Mouse (Mus musculus): ENCODE results near the gene Krtcap2. TPM values are rescaled to one million over a fixed set of nuclear protein-coding genes. Genes with fewer than 3 reads are reported as not detected.

Gene Krtcap2
- polyA plus RNA-seq, 1 experiment from 2014 or later, result 274 TPM

DNA sequence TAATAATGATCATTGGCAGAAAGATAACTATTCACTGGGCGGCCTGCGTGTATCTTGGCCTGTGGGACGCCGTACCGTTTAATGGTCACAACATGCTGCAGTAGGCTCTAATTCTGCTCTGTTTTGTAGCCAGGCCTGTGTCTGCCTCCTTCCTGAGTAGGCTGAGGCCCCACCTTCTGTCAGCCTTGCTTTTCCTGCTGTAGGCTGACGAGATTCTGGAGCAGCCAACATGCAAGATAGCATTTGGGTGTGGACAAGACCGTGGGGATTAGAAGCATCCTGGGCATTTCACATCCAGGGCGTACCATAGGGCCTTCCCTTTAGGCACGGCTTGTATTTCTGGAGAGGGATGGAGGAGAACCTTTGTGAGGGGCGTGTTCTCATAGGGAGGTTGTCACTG is 16.7 kb downstream of the Krtcap2 start:
- Histone ChIP-seq H3K27me3 (ENCODE audit: control insufficient read depth, insufficient read depth, low read length) (no peaks in the 10 kb centered on the region), H3K27ac (ENCODE audit: low read depth, low read length) (no peak overlapping the region), H3K36me3 (ENCODE audit: control insufficient read depth, insufficient read depth, low read length) (no peaks in the 10 kb centered on the region), H3K4me3 (ENCODE audit: low read depth, low read length) (no peak overlapping the region), H3K4me1 (ENCODE audit: control insufficient read depth, insufficient read depth, low read length) (peaks cover 8% of the 10 kb centered on the region), H3K4me2 (no peak overlapping the region), H3K9me3 (replicated peaks; ENCODE audit: control insufficient read depth, low read length) (no peaks in the 10 kb centered on the region), H3K9ac (ENCODE audit: low read depth, low read length) (no peak overlapping the region)
- no peak for ATAC-seq (replicated peaks; ENCODE audit: insufficient number of reproducible peaks, low FRiP score, low TSS enrichment)
- 52% methylated on average over 10 of the region's 10 CpGs for whole genome bisulfite sequencing (ENCODE audit: insufficient replicate concordance)

- Histone ChIP-seq H3K27ac (ENCODE audit: low read depth, low read length) (peak overlapping the region; percentile 73), H3K36me3 (ENCODE audit: control insufficient read depth, insufficient read depth, low read length) (no peaks in the 10 kb centered on the region), H3K9ac (ENCODE audit: low read depth, low read length) (peak overlapping the region; percentile 92), H3K4me2 (peak overlapping the region; percentile 96), H3K9me3 (replicated peaks; ENCODE audit: control insufficient read depth, low read length) (no peaks in the 10 kb centered on the region), H3K4me1 (ENCODE audit: control insufficient read depth, insufficient read depth, low read length) (peaks cover 34% of the 10 kb centered on the region), H3K27me3 (ENCODE audit: control insufficient read depth, insufficient read depth, low read length) (no peaks in the 10 kb centered on the region), H3K4me3 (ENCODE audit: low read depth, low read length) (peak overlapping the region; percentile 86)
- ATAC-seq (replicated peaks; ENCODE audit: insufficient number of reproducible peaks, low FRiP score, low TSS enrichment), result peak; percentile 72
- WGBS (ENCODE audit: insufficient replicate concordance), result under 1% methylated on average over 20 of the region's 20 CpGs
Measured at GRCm38 (mm10) chr3:89266439-89266893, 20.7 kb downstream of the Krtcap2 start.

- Histone ChIP-seq H3K27me3 (ENCODE audit: control insufficient read depth, insufficient read depth, low read length) (no peaks in the 10 kb centered on the region), H3K4me1 (ENCODE audit: control insufficient read depth, insufficient read depth, low read length) (peaks cover 34% of the 10 kb centered on the region), H3K27ac (ENCODE audit: low read depth, low read length) (no peak overlapping the region), H3K4me3 (ENCODE audit: low read depth, low read length) (no peak overlapping the region), H3K36me3 (ENCODE audit: control insufficient read depth, insufficient read depth, low read length) (peaks cover 4% of the 10 kb centered on the region; the same call in 1 of the 2 replicates), H3K4me2 (peak overlapping the region; percentile 89), H3K9ac (ENCODE audit: low read depth, low read length) (no peak overlapping the region; the same call in 1 of the 2 replicates), H3K9me3 (replicated peaks; ENCODE audit: control insufficient read depth, low read length) (no peaks in the 10 kb centered on the region)
- ATAC-seq (replicated peaks; ENCODE audit: insufficient number of reproducible peaks, low FRiP score, low TSS enrichment), result no peak
- 50% methylated on average over 8 of the region's 8 CpGs for WGBS (ENCODE audit: insufficient replicate concordance)
Measured at GRCm38 (mm10) chr3:89268916-89269315, 23.1 kb downstream of the Krtcap2 start.

GRCm38 (mm10) chr3:89270051-89270755 is 24.4 kb downstream of the Krtcap2 start, which contains the start of gene Slc50a1:
Gene Slc50a1 (minus strand): TSS chr3:89270570.
- peaks cover 7% of the 10 kb centered on the region; the same call in 1 of the 2 replicates for H3K36me3 ChIP-seq (ENCODE audit: control insufficient read depth, insufficient read depth, low read length)
- peaks cover 34% of the 10 kb centered on the region for H3K4me1 ChIP-seq (ENCODE audit: control insufficient read depth, insufficient read depth, low read length)
- peak within 1 kb of the TSS; percentile 81 for H3K9ac ChIP-seq (ENCODE audit: low read depth, low read length)
- H3K9me3 ChIP-seq (replicated peaks; ENCODE audit: control insufficient read depth, low read length), result no peaks in the 10 kb centered on the region
- H3K4me2 ChIP-seq, result peak within 1 kb of the TSS; percentile 89
- H3K27me3 ChIP-seq (ENCODE audit: control insufficient read depth, insufficient read depth, low read length), result no peaks in the 10 kb centered on the region
- peak; percentile 61 for ATAC-seq (replicated peaks; ENCODE audit: insufficient number of reproducible peaks, low FRiP score, low TSS enrichment)
- WGBS (ENCODE audit: insufficient replicate concordance), result 3% methylated on average over 39 of the region's 39 CpGs
- peak within 1 kb of the TSS; percentile 75 for H3K27ac ChIP-seq (ENCODE audit: low read depth, low read length)
- H3K4me3 ChIP-seq (ENCODE audit: low read depth, low read length), result peak within 1 kb of the TSS; percentile 67

GRCm38 (mm10) chr3:89270891-89271290 is 25.1 kb downstream of the Krtcap2 start:
- H3K27ac ChIP-seq (ENCODE audit: low read depth, low read length), result peak overlapping the region; percentile 75
- peak overlapping the region; percentile 81 for H3K9ac ChIP-seq (ENCODE audit: low read depth, low read length)
- ATAC-seq (replicated peaks; ENCODE audit: insufficient number of reproducible peaks, low FRiP score, low TSS enrichment), result no peak
- H3K4me1 ChIP-seq (ENCODE audit: control insufficient read depth, insufficient read depth, low read length), result peaks cover 34% of the 10 kb centered on the region
- H3K4me2 ChIP-seq, result peak overlapping the region; percentile 89
- peak overlapping the region; percentile 67; the same call in 1 of the 2 replicates for H3K4me3 ChIP-seq (ENCODE audit: low read depth, low read length)
- H3K9me3 ChIP-seq (replicated peaks; ENCODE audit: control insufficient read depth, low read length), result no peaks in the 10 kb centered on the region
- 66% methylated on average over 6 of the region's 6 CpGs for WGBS (ENCODE audit: insufficient replicate concordance)
- no peaks in the 10 kb centered on the region for H3K27me3 ChIP-seq (ENCODE audit: control insufficient read depth, insufficient read depth, low read length)
- peaks cover 9% of the 10 kb centered on the region for H3K36me3 ChIP-seq (ENCODE audit: control insufficient read depth, insufficient read depth, low read length)

GRCm38 (mm10) chr3:89271760-89272159 is 26.0 kb downstream of the Krtcap2 start:
- Histone ChIP-seq H3K4me1 (ENCODE audit: control insufficient read depth, insufficient read depth, low read length) (peaks cover 39% of the 10 kb centered on the region), H3K27me3 (ENCODE audit: control insufficient read depth, insufficient read depth, low read length) (no peaks in the 10 kb centered on the region), H3K36me3 (ENCODE audit: control insufficient read depth, insufficient read depth, low read length) (peaks cover 12% of the 10 kb centered on the region), H3K27ac (ENCODE audit: low read depth, low read length) (no peak overlapping the region), H3K4me2 (no peak overlapping the region), H3K9ac (ENCODE audit: low read depth, low read length) (no peak overlapping the region), H3K4me3 (ENCODE audit: low read depth, low read length) (no peak overlapping the region), H3K9me3 (replicated peaks; ENCODE audit: control insufficient read depth, low read length) (no peaks in the 10 kb centered on the region)
- WGBS (ENCODE audit: insufficient replicate concordance), result 69% methylated on average over 6 of the region's 6 CpGs
- no peak for ATAC-seq (replicated peaks; ENCODE audit: insufficient number of reproducible peaks, low FRiP score, low TSS enrichment)

DNA sequence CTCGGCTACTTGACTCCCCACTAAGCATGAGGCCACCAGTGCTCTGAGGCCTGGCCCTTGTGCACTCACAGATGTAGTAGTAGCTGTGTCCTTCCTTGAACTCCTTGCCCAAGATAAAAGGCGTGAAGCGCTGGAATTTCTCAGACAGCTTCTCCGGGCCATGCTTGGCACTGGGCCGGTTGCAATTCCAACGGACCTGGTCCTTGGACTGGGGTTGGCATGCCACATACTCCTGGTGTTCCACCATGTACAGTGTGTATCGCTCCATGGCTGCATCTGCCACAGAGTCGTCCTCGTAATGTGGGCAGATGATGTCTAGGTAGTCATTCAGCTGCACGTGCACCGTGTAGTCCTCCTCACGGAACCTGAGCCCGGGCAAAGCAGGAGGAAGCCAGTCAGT is 30.3 kb downstream of the Krtcap2 start:
- H3K27ac ChIP-seq (ENCODE audit: low read depth, low read length), result no peak overlapping the region
- WGBS (ENCODE audit: insufficient replicate concordance), result 89% methylated on average over 13 of the region's 13 CpGs
- H3K4me2 ChIP-seq, result no peak overlapping the region
- no peak for ATAC-seq (replicated peaks; ENCODE audit: insufficient number of reproducible peaks, low FRiP score, low TSS enrichment)
- peaks cover 12% of the 10 kb centered on the region for H3K36me3 ChIP-seq (ENCODE audit: control insufficient read depth, insufficient read depth, low read length)
- H3K4me1 ChIP-seq (ENCODE audit: control insufficient read depth, insufficient read depth, low read length), result peaks cover 28% of the 10 kb centered on the region
- peaks cover 3% of the 10 kb centered on the region for H3K27me3 ChIP-seq (ENCODE audit: control insufficient read depth, insufficient read depth, low read length)
- no peak overlapping the region for H3K4me3 ChIP-seq (ENCODE audit: low read depth, low read length)
- no peak overlapping the region for H3K9ac ChIP-seq (ENCODE audit: low read depth, low read length)
- H3K9me3 ChIP-seq (replicated peaks; ENCODE audit: control insufficient read depth, low read length), result no peaks in the 10 kb centered on the region

GRCm38 (mm10) chr3:89277281-89278021 is 31.7 kb downstream of the Krtcap2 start:
- Histone ChIP-seq H3K4me1 (ENCODE audit: control insufficient read depth, insufficient read depth, low read length) (peaks cover 26% of the 10 kb centered on the region), H3K4me2 (peak overlapping the region; percentile 91), H3K27me3 (ENCODE audit: control insufficient read depth, insufficient read depth, low read length) (peaks cover 3% of the 10 kb centered on the region), H3K9me3 (replicated peaks; ENCODE audit: control insufficient read depth, low read length) (no peaks in the 10 kb centered on the region), H3K27ac (ENCODE audit: low read depth, low read length) (peak overlapping the region; percentile 78), H3K36me3 (ENCODE audit: control insufficient read depth, insufficient read depth, low read length) (peaks cover 9% of the 10 kb centered on the region), H3K4me3 (ENCODE audit: low read depth, low read length) (peak overlapping the region; percentile 67), H3K9ac (ENCODE audit: low read depth, low read length) (peak overlapping the region; percentile 77)
- WGBS (ENCODE audit: insufficient replicate concordance), result 13% methylated on average over 14 of the region's 14 CpGs
- ATAC-seq (replicated peaks; ENCODE audit: insufficient number of reproducible peaks, low FRiP score, low TSS enrichment), result peak; percentile 14; the same call in 1 of the 2 replicates

Measured in heart, embryonic 11.5 days (tissue).